Mouse (Mus musculus) testis, adult 2 months (tissue): Measurements from ENCODE around the gene Eps8. TPM values are rescaled to one million over a fixed set of nuclear protein-coding genes. Genes with fewer than 3 reads are reported as not detected.
A peak's percentile ranks its signal among the peaks of the same experiment; 100 is the strongest.
"Not testable (repeated sequence)": the region's sequence is repeated elsewhere in the genome, so short reads cannot be mapped to it uniquely, and the experiment has no call there.

Source experiments
- H3K27ac ChIP-seq: fragments of 200-500 bp; 2 replicates; pipeline ENCODE4 v1.5.1; 2012; ENCODE audit warnings: low read depth, low read length; ENCODE audit not compliant: control insufficient read depth, insufficient read depth
- H3K27me3 ChIP-seq: fragments of 200-500 bp; 2 replicates; pipeline ENCODE4 v1.6.1; 2012; ENCODE audit warnings: mild to moderate bottlenecking, low read length, moderate library complexity; ENCODE audit not compliant: control insufficient read depth, insufficient read depth
- H3K36me3 ChIP-seq: fragments of 200-500 bp; 2 replicates; pipeline ENCODE4 v1.6.1; 2012; ENCODE audit warnings: mild to moderate bottlenecking, low read length; ENCODE audit not compliant: control insufficient read depth, insufficient read depth
- H3K4me1 ChIP-seq: fragments of 200-500 bp; 2 replicates; pipeline ENCODE4 v1.6.1; 2012; ENCODE audit warnings: low read length; ENCODE audit not compliant: control insufficient read depth, insufficient read depth
- H3K4me3 ChIP-seq: fragments of 200-500 bp; 2 replicates; pipeline ENCODE4 v1.5.1; 2012; ENCODE audit warnings: low read depth, mild to moderate bottlenecking, low read length, moderate library complexity, mixed read lengths; ENCODE audit not compliant: control insufficient read depth
- CTCF ChIP-seq: fragments of 200-500 bp; IDR thresholded peaks from 2 replicates; pipeline ENCODE4 v1.5.1; 2012; ENCODE audit warnings: low read depth, mild to moderate bottlenecking, inconsistent platforms, low read length, moderate library complexity; ENCODE audit not compliant: control insufficient read depth, insufficient read depth, insufficient replicate concordance
- POLR2A ChIP-seq: fragments of 200-500 bp; IDR thresholded peaks from 2 replicates; pipeline ENCODE4 v1.6.1; 2012; ENCODE audit warnings: low read depth, mild to moderate bottlenecking, inconsistent platforms, low read length, moderate library complexity; ENCODE audit not compliant: control insufficient read depth
- polyA plus RNA-seq: library from polyadenylated mRNA; depleted of rRNA; stranded (reverse); fragments of >200 nt; gene quantifications from 2 replicates; pipeline ENCODE4 v1.2.3, GENCODE M21; 2012; rRNA removed

Eps8 gene
- polyA plus RNA-seq, 1 experiment: 5.4 TPM

DNA sequence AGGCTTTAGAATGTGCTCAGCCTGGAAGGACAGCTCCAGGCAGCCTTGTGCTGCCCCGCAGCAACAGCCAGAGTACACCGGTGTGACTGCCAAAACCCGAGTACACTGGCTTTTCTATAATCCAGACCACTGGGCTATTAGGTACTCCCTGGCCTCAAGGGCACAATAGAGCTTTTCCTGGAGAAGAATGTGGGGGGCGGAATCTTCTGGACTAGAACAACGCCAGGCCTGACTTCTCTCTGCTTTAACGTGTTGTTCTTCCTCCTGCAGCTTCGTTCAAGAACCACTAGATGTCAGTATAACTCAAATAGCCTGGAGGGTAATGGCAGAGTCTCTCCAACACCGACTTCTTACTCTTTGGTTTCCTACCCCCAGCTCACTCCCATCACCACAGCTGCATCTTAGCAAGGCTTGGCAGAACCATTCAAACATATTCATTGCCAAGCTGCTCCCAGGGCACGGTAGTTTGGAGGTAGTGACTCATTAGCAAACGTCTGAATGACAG, 199.1 kb downstream of the Eps8 start:
- TF ChIP-seq POLR2A: no peak
- TF ChIP-seq CTCF: peak; percentile 38; the same call in 1 of the 2 replicates
- Histone ChIP-seq H3K27me3 (no peaks in the 10 kb centered on the region), H3K4me1 (no peaks in the 10 kb centered on the region), H3K36me3 (no peaks in the 10 kb centered on the region), H3K4me3 (no peak overlapping the region), H3K27ac (peak overlapping the region; percentile 40)

DNA sequence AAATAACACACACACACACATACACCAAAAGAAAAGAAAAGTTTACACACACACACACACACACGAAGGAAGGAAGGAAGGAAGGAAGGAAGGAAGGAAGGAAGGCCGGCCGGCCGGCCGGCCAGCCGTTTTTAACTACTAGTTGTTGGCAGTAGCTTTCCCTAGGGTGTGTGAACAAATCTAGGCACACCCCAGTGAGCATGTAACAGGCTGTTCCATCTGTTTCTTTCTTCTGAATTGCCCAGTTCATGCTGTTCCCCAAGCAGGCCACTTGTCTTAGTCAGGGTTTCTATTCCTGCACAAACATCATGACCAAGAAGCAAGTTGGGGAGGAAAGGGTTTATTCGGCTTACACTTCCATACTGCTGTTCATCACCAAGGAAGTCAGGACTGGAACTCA, 208.6 kb downstream of the Eps8 start:
- not testable (repeated sequence) for H3K36me3 ChIP-seq, H3K27ac ChIP-seq, H3K4me3 ChIP-seq, H3K27me3 ChIP-seq, H3K4me1 ChIP-seq

DNA sequence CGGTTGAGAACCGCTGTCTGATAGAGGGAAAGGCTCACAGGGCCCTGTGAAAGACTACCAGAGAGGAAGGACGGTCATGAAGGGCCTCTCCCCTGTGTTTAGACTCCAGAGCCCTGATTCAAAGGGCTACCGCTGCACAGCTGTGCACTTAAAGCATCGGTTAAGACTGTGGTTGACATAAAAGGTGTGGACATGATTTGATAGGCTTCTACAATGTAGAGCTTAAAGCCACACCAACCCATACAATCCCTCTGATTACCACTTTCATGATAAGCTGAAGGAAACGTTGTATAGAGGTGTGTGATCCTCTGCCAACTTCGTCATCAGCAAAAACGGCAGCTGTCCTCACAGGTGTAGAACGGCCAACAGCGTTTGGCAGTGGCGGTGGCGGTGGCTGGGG, 211.6 kb downstream of the Eps8 start:
- TF ChIP-seq POLR2A (no peak), CTCF (no peak)
- H3K36me3 ChIP-seq: no peaks in the 10 kb centered on the region
- no peaks in the 10 kb centered on the region for H3K4me1 ChIP-seq
- no peak overlapping the region for H3K4me3 ChIP-seq
- H3K27ac ChIP-seq: no peak overlapping the region
- H3K27me3 ChIP-seq: no peaks in the 10 kb centered on the region

DNA sequence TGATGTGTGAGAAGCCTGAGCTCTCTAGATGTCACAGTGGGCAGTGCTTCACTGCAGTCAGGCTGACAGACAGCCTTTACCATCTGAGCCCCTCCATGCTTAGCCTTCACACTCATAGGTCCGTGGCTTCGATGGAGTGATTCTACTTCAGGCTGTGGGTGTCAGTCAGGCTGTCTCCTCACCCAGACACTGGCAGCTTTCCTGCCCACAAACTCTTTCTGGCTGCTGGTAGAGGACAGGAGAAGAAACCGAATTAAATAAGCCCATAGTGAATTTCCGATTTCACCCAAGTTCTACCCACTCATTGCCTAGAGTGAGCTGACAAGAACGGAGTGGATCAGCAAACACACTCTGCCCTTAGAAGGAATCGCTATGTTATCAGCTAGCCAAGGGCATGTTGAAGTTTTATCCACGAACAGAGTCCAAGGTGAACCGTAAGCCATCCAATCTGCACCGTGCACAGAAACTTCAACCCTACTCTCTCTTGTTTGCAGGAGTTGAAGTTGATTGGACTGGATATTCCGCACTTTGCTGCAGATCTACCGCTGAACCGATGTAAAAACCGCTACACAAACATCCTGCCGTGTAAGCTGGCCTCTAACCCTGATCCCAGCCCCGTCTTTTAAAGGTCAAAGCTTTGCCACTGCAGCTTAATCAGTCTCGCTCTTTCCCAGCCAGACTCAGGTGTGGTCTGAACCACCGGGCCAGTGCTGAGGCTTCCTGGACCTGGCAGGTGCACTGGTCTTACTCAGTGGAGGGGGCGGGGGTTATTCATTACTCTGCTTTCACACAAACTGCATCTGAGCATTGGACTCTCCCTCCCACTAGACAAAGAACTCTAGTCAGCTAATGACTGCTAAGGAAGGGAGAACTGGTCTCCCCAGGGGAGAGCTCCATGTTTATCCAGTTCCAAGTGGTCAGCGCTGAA, 213.9 kb downstream of the Eps8 start:
- no peaks in the 10 kb centered on the region for H3K27me3 ChIP-seq
- H3K4me1 ChIP-seq: no peaks in the 10 kb centered on the region
- H3K4me3 ChIP-seq: no peak overlapping the region
- no peaks in the 10 kb centered on the region for H3K36me3 ChIP-seq
- no peak overlapping the region for H3K27ac ChIP-seq
- TF ChIP-seq CTCF (no peak), POLR2A (no peak)

DNA sequence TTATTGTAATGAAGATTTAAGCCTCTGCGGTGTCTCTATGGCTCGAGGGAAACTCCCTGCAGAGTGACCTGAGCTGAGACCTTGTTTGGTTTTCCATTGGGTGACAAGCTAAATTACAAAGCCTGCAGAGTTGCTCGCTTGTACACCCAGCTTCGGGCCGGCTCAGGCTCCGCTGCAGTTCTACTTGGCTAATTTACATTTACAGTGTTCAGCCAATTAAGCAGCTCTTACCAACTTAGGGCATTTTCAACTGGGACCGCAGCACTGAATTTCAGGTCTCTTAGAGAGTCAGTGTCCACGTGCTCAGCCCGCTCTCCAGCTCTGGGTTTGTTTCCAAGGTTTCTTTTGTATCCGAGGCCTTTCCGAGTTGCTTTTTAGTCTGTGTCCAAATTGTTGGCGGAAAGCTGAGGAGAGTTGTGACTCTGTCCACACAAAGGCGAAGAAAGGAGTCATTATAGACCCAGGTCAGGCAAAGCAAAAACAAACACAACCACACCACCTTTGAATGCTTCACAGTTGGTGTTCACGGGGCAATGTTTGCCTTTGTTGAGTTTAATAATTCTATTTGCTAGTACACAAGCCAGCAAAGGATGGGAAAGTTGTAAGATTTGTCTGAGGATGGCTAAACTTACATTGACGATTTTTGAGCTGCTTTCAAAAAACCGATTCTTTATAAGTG, 216.6 kb downstream of the Eps8 start:
- TF ChIP-seq POLR2A: no peak
- TF ChIP-seq CTCF: no peak
- Histone ChIP-seq H3K27ac (no peak overlapping the region), H3K36me3 (no peaks in the 10 kb centered on the region), H3K27me3 (no peaks in the 10 kb centered on the region), H3K4me1 (no peaks in the 10 kb centered on the region), H3K4me3 (no peak overlapping the region)

DNA sequence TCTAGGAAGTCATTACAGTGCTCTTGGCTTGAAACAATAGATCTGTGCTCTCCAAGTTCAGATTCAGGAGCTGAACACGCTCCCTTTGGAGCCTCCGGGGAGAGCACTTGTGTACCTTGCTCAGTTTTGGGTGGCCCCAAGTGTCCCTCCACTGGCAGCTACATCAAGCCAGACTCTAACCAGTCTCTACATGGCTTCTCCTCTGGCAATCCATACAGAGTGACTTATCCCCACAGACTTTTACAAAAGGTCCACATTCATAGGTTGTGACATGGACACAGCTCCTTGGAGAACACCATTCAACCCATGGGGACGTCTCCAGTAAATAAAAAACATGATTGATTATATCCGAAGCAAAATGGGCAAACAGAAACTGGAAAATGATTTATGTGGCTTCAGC, 217.2 kb downstream of the Eps8 start:
- Histone ChIP-seq H3K4me3 (no peak overlapping the region), H3K27ac (no peak overlapping the region), H3K36me3 (no peaks in the 10 kb centered on the region), H3K4me1 (no peaks in the 10 kb centered on the region), H3K27me3 (no peaks in the 10 kb centered on the region)
- TF ChIP-seq CTCF (no peak), POLR2A (no peak)

DNA sequence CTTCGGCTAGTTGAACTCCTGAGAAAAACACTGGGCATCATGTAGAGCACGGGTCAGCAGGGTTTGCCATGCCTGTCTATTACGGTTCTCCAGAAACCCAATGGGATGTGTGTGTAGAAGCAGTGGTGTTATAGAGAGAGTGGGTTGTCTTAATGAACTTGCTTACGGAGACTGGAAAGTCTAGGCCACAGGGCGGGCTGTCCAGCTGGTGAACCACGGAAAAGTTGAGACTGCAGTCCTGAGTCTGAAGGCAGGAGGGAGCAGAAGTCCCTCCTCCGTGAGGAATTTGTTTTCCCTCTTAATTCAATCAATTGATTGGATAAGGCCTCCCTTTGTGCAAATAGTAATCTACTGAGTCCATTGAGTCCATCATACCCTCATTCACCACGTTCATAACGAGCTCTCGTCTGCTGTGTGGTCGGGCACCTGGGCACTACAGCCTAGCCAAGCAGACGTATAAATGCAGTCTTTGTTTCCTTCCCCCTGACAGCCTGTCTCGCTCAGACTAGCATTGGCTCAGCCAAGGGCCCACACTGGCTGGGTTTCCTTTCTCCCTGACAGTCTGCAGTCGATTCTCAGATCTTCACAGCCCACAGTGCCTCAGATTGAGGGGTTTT, 221.0 kb downstream of the Eps8 start:
- Histone ChIP-seq H3K36me3 (no peaks in the 10 kb centered on the region), H3K4me1 (no peaks in the 10 kb centered on the region), H3K27me3 (no peaks in the 10 kb centered on the region), H3K4me3 (no peak overlapping the region), H3K27ac (no peak overlapping the region)
- TF ChIP-seq POLR2A (no peak), CTCF (no peak)

Other genes with a start within 250 kb of the Eps8 start
- 77.9 and 81.1 TPM in 2 replicates for gene Strap, start 80.2 kb upstream of the Eps8 start, polyA plus RNA-seq
- 4.3 and 7.5 TPM in 2 replicates for gene Dera, start 99.7 kb upstream of the Eps8 start, polyA plus RNA-seq